In genomic region chr12:86433371-86433821, GRCm38 (mm10) we compare ENCODE assay signal across 8 mouse cellular contexts.
DNase-seq lines count a peak whose midpoint lies in the region; ATAC-seq lines count a peak whose summit lies in the region.

No protein-coding gene starts in this region.

- DNase-seq in adrenal gland, adult (ENCODE audit: inconsistent age in 2 of 2, low spot score in 1 of 2), result peak; percentile 63 to 90
- DNase-seq in cerebellum, postnatal 36 days, result peak; percentile 77 to 79
- peak; percentile 67 for DNase-seq in gastrocnemius, adult 18-20 months (ENCODE audit: low spot score)
- DNase-seq in hindlimb bud, embryonic 11.5 days (ENCODE audit: extremely low spot score, low read depth, low spot score), result peak; percentile 46
- peak; percentile 75 to 79 for DNase-seq in left cerebral cortex, adult 18-20 months (ENCODE audit: low spot score in 2 of 2)
- DNase-seq in lung, postnatal 4 days, result peak; percentile 40 to 56
- DNase-seq in right cerebral cortex, postnatal 14 days, result peak; percentile 69

- no peak for ATAC-seq in erythroblast, adult 5-6 weeks (replicated peaks; ENCODE audit: low FRiP score, poor library complexity, severe bottlenecking)
